Mouse (Mus musculus): ENCODE measurements around the gene Cphx2. TPM values are rescaled to one million over a fixed set of nuclear protein-coding genes. Genes with fewer than 3 reads are reported as not detected.
"Not testable (repeated sequence)": the region's sequence is repeated elsewhere in the genome, so short reads cannot be mapped to it uniquely, and the experiment has no call there.

The Cphx2 gene
- polyA plus RNA-seq (2015; fragmentation: Nextera tagmentation; extraction: Ambion mirVana), result not detected in 2 replicates

DNA sequence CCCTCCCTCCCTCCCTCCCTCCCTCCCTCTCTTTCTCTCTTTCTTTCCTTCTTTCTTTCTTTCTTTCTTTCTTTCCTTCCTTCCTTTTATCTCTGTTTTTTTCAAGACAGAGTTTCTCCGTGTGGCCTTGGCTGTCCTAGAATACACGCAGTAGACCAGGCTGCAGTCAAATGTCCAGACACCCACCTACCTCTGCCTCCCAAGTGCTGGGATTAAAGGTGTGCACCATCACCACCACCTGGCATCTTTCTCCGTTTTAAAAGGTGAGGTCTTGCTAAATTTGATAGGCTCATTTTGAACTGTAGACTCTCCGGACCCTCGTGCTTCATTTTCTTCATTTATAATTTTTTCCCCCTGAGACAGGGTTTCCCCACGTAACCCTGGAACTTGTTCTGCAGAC lies at the start of gene Cphx2:
Gene Cphx2, plus strand, starts transcription at position 301 of the 400 bp plus-strand sequence.
- not testable (repeated sequence) for H3K9me3 ChIP-seq (replicated peaks); H3K9ac ChIP-seq (replicated peaks); H3K36me3 ChIP-seq; H3K27ac ChIP-seq (replicated peaks); ATAC-seq (ENCODE audit: low FRiP score); H3K4me1 ChIP-seq; H3K4me3 ChIP-seq (replicated peaks); H3K27me3 ChIP-seq (replicated peaks); H3K4me2 ChIP-seq
- no CpG with 5 or more reads among the region's 6 CpGs for WGBS

DNA sequence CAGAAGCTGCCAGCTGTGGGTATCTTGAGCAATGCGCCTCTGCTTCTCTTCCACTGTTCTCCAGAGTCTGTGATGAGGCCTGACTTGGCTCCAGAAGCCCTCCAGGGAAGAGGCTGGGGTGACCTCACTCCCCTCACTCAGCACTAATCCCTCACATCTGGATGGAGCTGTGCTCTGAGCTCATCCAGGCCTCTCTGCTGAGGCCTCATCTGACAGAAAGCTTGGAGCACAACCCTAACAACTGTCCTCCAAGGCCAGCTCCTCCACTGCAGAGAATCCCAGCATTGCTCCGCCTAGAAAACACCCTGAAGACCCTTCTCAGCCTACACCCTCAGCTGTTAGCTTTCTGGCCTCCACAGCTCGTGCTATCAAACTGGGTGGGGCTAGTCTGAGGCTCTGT lies 47.0 kb upstream of the Cphx2 start:
- H3K9me3 ChIP-seq (replicated peaks); H3K36me3 ChIP-seq; H3K4me1 ChIP-seq; H3K4me3 ChIP-seq (replicated peaks); H3K9ac ChIP-seq (replicated peaks); H3K27ac ChIP-seq (replicated peaks); H3K27me3 ChIP-seq (replicated peaks); H3K4me2 ChIP-seq; ATAC-seq (ENCODE audit: low FRiP score): not testable (repeated sequence)
- no CpG with 5 or more reads among the region's 3 CpGs for WGBS

DNA sequence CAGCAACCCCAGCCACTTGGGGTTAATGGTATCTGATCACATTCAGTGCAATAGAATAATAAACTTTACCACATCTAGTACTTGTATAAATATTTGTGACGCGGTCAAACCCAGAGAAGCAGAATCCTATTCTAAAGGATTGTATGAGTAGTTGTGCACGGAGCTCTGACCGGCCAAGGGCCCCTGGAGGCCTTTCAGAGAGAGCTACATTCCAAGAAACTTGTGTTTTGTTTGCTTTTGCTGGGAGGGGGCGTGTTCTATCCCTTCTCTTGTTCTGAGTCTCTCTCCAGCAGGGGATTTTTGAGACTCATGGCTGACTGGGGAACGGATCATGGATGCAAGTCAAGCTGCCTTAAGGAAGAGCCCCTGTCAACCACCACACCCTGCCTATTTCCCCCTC lies 45.9 kb upstream of the Cphx2 start:
- H3K9ac ChIP-seq (replicated peaks); H3K27ac ChIP-seq (replicated peaks); H3K9me3 ChIP-seq (replicated peaks); H3K4me3 ChIP-seq (replicated peaks); H3K27me3 ChIP-seq (replicated peaks); H3K36me3 ChIP-seq; ATAC-seq (ENCODE audit: low FRiP score); H3K4me1 ChIP-seq; H3K4me2 ChIP-seq: not testable (repeated sequence)
- WGBS, result no CpG with 5 or more reads among the region's 6 CpGs

DNA sequence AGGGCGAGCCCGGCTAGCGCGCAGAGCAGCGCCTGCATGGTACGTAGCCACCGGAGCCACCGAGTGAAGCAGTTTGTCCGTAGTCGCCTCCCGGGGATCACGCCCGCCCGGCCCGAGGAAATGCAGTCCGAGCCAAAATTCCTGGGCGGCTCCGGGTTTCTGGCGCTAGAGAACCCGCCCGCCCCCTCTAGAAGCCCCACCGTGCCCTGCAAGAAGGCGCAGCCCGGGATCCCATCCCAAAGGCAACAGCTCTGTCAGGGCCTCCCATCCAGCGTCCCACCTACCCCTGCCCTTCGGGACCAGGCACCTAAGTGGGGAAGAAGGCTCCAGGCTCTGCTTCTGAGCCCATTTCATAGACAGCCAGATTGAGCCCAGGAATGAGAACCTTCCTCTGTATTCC lies 38.7 kb upstream of the Cphx2 start, which contains the start of gene Gm9780:
Gene Gm9780, minus strand, starts transcription at position 101 of the 400 bp plus-strand sequence.
- H3K4me2 ChIP-seq; H3K4me3 ChIP-seq (replicated peaks); ATAC-seq (ENCODE audit: low FRiP score); H3K27ac ChIP-seq (replicated peaks); H3K9ac ChIP-seq (replicated peaks); H3K36me3 ChIP-seq; H3K4me1 ChIP-seq; H3K27me3 ChIP-seq (replicated peaks); H3K9me3 ChIP-seq (replicated peaks): not testable (repeated sequence)
- no CpG with 5 or more reads among the region's 26 CpGs for WGBS

DNA sequence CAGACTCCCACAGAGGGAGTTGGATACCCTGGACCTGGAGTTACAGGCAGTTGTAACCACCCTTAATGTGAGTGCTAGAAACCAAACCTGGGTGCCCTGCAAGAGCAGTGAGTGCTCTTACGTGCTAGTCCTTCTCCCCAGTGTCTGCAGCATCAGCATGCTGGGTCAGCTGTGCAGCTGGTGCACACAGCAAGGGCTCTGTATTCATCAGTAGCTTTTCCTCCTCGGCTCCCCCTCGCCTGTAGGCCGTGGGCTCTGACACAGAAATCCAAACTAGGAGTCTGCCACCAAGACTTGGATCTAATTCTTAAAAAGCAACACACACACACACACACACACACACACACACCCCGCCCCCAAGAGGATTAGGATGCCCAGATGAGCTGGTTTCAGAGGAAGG lies 36.3 kb upstream of the Cphx2 start:
- H3K4me3 ChIP-seq (replicated peaks); H3K36me3 ChIP-seq; H3K4me1 ChIP-seq; H3K27ac ChIP-seq (replicated peaks); ATAC-seq (ENCODE audit: low FRiP score); H3K4me2 ChIP-seq; H3K27me3 ChIP-seq (replicated peaks); H3K9me3 ChIP-seq (replicated peaks); H3K9ac ChIP-seq (replicated peaks): not testable (repeated sequence)
- no CpG with 5 or more reads among the region's 5 CpGs for WGBS

DNA sequence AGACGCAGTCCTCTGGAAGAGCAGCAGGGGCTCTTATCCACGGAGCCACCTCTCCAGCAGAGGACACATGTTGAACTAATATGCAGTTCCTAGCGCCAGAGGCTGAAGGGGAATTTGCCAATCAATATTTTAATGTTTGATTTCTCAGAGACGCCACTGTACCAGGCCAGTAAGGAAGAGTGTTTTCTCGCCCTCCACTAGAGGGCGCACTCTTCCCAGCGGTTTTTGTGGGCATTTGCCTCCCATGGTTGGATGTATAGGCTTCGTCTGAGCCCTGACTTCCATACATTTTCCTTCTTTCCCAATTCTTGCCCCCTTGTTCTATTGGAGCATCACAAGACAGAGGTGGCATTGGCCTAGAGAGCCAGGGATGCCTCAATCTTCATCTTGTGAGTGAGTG lies 34.3 kb upstream of the Cphx2 start:
- H3K4me1 ChIP-seq; ATAC-seq (ENCODE audit: low FRiP score); H3K27ac ChIP-seq (replicated peaks); H3K4me2 ChIP-seq; H3K4me3 ChIP-seq (replicated peaks); H3K27me3 ChIP-seq (replicated peaks); H3K36me3 ChIP-seq; H3K9ac ChIP-seq (replicated peaks); H3K9me3 ChIP-seq (replicated peaks): not testable (repeated sequence)
- no CpG with 5 or more reads among the region's 8 CpGs for WGBS

DNA sequence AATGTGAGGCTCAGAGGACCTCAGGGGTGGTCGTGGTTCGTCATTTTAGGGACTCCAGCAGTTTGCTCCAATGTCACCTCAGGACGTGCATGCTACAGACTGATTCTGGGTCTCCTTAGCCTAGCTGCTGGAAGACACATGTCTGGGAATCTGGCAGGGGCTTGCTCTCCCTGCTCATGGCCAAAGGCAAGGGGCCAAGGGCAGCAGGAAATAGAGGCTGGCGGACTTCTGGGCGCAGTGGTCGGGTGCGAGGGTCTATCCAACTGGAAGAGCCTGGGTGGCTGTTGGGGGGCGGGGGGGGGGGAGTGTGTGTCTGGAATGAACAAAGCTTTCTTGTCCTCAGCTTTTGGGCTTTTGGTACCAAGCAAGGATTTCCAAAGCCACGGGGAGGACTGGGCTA lies 32.5 kb upstream of the Cphx2 start:
- H3K27me3 ChIP-seq (replicated peaks); H3K9me3 ChIP-seq (replicated peaks); H3K4me3 ChIP-seq (replicated peaks); H3K36me3 ChIP-seq; H3K9ac ChIP-seq (replicated peaks); H3K27ac ChIP-seq (replicated peaks); ATAC-seq (ENCODE audit: low FRiP score); H3K4me1 ChIP-seq; H3K4me2 ChIP-seq: not testable (repeated sequence)
- no CpG with 5 or more reads among the region's 9 CpGs for WGBS

DNA sequence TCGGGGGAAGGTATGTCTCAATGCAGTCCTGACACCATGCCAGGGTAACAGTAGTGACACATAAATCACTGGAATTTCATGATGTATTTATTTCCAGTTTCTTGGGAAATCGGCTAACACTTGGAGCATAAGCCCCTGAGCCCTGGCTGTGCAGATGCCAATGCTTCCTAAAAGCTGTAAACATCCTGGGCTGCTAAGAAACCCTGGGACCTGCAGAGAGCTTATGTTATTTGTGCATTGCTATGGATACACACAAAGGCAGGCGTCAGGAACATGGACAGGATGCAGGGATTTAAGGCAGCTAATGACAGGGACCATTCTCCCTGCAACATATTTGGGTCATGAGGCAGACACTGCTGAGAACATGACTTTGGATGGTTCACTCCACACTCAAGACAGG lies 23.1 kb upstream of the Cphx2 start:
- not testable (repeated sequence) for H3K4me1 ChIP-seq; H3K27me3 ChIP-seq (replicated peaks); H3K27ac ChIP-seq (replicated peaks); H3K4me2 ChIP-seq; H3K9me3 ChIP-seq (replicated peaks); H3K9ac ChIP-seq (replicated peaks); H3K36me3 ChIP-seq; ATAC-seq (ENCODE audit: low FRiP score); H3K4me3 ChIP-seq (replicated peaks)
- no CpG with 5 or more reads among the region's 3 CpGs for WGBS

DNA sequence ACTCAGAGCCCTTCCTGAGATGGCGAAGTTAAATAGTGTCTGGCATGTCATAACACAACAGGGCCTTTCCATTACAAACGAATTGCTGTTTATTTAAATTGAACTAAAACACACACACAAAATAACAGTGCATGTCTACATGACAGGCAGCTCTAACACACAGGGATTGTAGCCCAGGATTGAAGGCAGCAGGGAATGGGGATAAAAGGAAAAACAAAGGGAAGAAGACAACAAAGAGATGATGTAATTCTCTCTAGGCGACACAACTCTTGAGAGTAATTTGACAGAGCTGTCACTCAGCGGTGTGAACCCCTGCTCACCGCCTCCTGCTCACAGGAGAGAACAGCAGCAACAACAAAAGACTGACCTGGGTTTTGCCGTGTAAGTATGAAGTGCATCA lies 22.0 kb upstream of the Cphx2 start:
- WGBS, result no CpG with 5 or more reads among the region's 6 CpGs
- not testable (repeated sequence) for H3K27me3 ChIP-seq (replicated peaks)

DNA sequence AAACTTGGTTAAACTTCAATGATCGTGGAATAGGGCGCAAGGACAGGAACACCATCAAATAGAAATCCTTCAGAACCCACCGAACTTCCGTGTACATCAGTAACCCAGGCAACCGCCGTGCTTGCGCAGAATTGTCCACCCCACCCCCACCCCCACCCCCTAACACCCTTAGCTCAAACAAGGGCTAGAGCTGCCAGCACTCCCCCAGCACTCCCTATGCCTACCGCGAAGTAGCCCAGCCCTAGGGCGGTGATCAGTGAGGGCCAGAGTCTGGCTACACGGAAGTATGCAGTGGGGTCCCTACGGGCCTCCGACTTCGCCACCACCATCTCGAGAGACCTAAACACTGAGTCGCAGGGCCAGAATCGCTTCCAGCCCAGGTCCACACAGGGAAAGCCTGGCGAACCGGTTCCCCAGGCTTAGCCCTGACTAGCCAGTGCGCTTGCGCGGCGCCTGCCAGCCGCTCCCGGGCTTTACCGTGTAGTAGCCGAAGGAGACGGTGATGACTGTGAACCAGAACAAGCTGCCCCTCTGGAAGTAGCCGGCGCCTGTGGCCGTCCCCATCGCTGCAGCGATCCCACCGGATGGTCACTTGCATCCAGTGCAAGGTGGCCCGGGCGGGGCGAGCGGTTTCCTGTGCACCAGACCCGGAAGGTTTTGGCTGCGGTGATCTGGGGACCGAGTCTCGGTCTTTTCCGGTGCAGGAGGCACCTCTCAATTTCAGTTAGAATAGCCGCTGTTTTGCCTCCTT lies 14.6 kb upstream of the Cphx2 start:
- not testable (repeated sequence) for H3K4me1 ChIP-seq; H3K9me3 ChIP-seq (replicated peaks); H3K27me3 ChIP-seq (replicated peaks); H3K9ac ChIP-seq (replicated peaks); H3K27ac ChIP-seq (replicated peaks); H3K36me3 ChIP-seq; H3K4me2 ChIP-seq; H3K4me3 ChIP-seq (replicated peaks)
- peak; percentile 90 for ATAC-seq (ENCODE audit: low FRiP score)
- WGBS, result no CpG with 5 or more reads among the region's 44 CpGs

More for the DNA sequence above, 22.0 kb upstream of the Cphx2 start:
- not testable (repeated sequence) for H3K36me3 ChIP-seq; ATAC-seq (ENCODE audit: low FRiP score); H3K9ac ChIP-seq (replicated peaks); H3K4me1 ChIP-seq; H3K27ac ChIP-seq (replicated peaks); H3K4me3 ChIP-seq (replicated peaks); H3K9me3 ChIP-seq (replicated peaks); H3K4me2 ChIP-seq

DNA sequence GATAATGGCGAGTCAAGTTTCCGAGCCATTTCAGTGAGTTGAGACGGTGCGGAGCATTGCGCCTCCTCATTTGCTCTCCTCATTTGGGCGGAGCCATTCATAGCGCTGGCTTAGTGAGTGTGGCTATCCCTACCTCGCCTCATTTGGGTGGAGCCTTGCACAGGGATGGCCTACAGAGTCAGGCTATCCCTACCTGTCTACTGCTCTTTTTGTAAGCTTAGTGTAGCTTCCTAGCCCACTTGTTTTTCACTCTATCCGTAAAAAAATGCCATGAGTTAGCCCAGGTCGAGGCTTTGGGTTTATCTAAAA lies 14.0 kb upstream of the Cphx2 start, which contains the start of gene Tmem254c:
Gene Tmem254c, minus strand, starts transcription at position 31 of the 309 bp plus-strand sequence.
- not testable (repeated sequence) for H3K27me3 ChIP-seq (replicated peaks); H3K4me3 ChIP-seq (replicated peaks); H3K4me1 ChIP-seq; H3K36me3 ChIP-seq; H3K9ac ChIP-seq (replicated peaks); H3K4me2 ChIP-seq; H3K27ac ChIP-seq (replicated peaks); H3K9me3 ChIP-seq (replicated peaks)
- WGBS, result no CpG with 5 or more reads among the region's 10 CpGs
- peak; percentile 89 for ATAC-seq (ENCODE audit: low FRiP score)

DNA sequence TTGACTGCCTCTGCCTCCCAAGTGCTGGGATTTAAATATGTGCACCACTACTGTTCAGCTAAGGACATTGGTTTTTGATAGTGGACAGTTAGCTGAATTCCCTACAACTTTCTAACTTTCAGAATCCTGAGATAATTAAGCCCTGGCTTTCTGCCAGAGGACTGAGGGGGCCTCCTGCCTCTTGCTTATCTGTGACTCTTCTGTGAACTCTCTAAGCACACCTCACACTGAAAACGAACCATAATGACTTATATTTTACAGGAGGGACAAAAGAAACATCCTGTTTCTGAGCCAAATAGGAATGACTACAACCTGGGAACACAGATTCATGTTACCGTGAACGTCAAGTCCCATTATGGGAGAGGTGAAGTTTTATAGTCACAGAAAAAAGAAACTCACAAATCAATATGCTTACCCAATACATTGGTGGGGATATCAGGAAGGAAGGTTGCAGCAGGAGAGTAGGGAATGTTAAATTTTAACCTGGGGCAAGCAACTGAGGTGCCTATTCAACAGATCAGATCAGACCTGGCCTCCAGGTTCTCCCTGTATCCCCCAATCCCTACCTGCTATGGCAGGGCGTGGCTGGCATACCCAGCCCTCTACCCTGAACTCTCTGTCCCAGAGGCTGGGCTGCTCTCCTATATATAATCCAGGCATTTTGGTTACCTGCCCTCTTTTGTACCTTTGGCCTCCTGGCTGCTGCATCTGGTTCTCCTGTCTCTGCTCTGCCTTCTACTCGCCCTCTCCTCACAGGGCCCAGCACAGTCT lies 4.5 kb upstream of the Cphx2 start:
- not testable (repeated sequence) for H3K27ac ChIP-seq (replicated peaks); H3K4me1 ChIP-seq; H3K4me2 ChIP-seq; H3K27me3 ChIP-seq (replicated peaks); H3K36me3 ChIP-seq; H3K9me3 ChIP-seq (replicated peaks); H3K4me3 ChIP-seq (replicated peaks); H3K9ac ChIP-seq (replicated peaks); ATAC-seq (ENCODE audit: low FRiP score)
- no CpG with 5 or more reads among the region's 5 CpGs for WGBS
